Mouse (Mus musculus): Measurements from ENCODE around the gene Sqstm1.

Gene Sqstm1

GRCm38 (mm10) chr11:50211322-50212059 is 864 bp upstream of the Sqstm1 start:
- DNase-seq (ENCODE audit: low spot score), result no peak

GRCm38 (mm10) chr11:50210101-50210504 is 524 bp downstream of the Sqstm1 start:
- peak; percentile 77 for DNase-seq (ENCODE audit: low spot score)

GRCm38 (mm10) chr11:50208039-50208438 is 2.6 kb downstream of the Sqstm1 start:
- no peak for DNase-seq (ENCODE audit: low spot score)

GRCm38 (mm10) chr11:50207344-50207743 is 3.3 kb downstream of the Sqstm1 start:
- DNase-seq (ENCODE audit: low spot score), result no peak

GRCm38 (mm10) chr11:50206037-50206436 is 4.6 kb downstream of the Sqstm1 start:
- no peak for DNase-seq (ENCODE audit: low spot score)

- DNase-seq (ENCODE audit: low spot score), result no peak
Observed at GRCm38 (mm10) chr11:50205434-50205833, 5.2 kb downstream of the Sqstm1 start.

- DNase-seq (ENCODE audit: low spot score), result no peak
Observed at GRCm38 (mm10) chr11:50203302-50203827, 7.3 kb downstream of the Sqstm1 start.

GRCm38 (mm10) chr11:50201590-50201989 is 9.0 kb downstream of the Sqstm1 start:
- no peak for DNase-seq (ENCODE audit: low spot score)

- DNase-seq (ENCODE audit: low spot score), result no peak
Observed at GRCm38 (mm10) chr11:50200613-50201012, 10.0 kb downstream of the Sqstm1 start.

GRCm38 (mm10) chr11:50198916-50199315 is 11.7 kb downstream of the Sqstm1 start:
- DNase-seq (ENCODE audit: low spot score), result no peak

GRCm38 (mm10) chr11:50198219-50198846 is 12.3 kb downstream of the Sqstm1 start:
- DNase-seq (ENCODE audit: low spot score), result no peak

- DNase-seq (ENCODE audit: low spot score), result no peak
Observed at GRCm38 (mm10) chr11:50197500-50197899, 13.1 kb downstream of the Sqstm1 start.

- DNase-seq (ENCODE audit: low spot score), result no peak
Observed at GRCm38 (mm10) chr11:50194793-50195192, 15.8 kb downstream of the Sqstm1 start.

GRCm38 (mm10) chr11:50194070-50194469 is 16.6 kb downstream of the Sqstm1 start:
- DNase-seq (ENCODE audit: low spot score), result no peak

GRCm38 (mm10) chr11:50192278-50192677 is 18.3 kb downstream of the Sqstm1 start:
- DNase-seq (ENCODE audit: low spot score), result no peak

GRCm38 (mm10) chr11:50190362-50190761 is 20.3 kb downstream of the Sqstm1 start:
- DNase-seq (ENCODE audit: low spot score), result no peak

- DNase-seq (ENCODE audit: low spot score), result no peak
Observed at GRCm38 (mm10) chr11:50188682-50189081, 21.9 kb downstream of the Sqstm1 start.

- no peak for DNase-seq (ENCODE audit: low spot score)
Observed at GRCm38 (mm10) chr11:50184788-50185187, 25.8 kb downstream of the Sqstm1 start.

GRCm38 (mm10) chr11:50182702-50183101 is 27.9 kb downstream of the Sqstm1 start:
- DNase-seq (ENCODE audit: low spot score), result no peak

GRCm38 (mm10) chr11:50180478-50181231 is 30.0 kb downstream of the Sqstm1 start:
- no peak for DNase-seq (ENCODE audit: low spot score)

GRCm38 (mm10) chr11:50178532-50179488 is 31.8 kb downstream of the Sqstm1 start:
- DNase-seq (ENCODE audit: low spot score), result no peak
